Mouse (Mus musculus) megakaryocyte, adult 5-6 weeks (primary cell): ENCODE results near the gene Lad1. TPM values are rescaled to one million over a fixed set of nuclear protein-coding genes. Genes with fewer than 3 reads are reported as not detected.

Experiments used
- ATAC-seq: 2 replicates; pipeline ENCODE4 v1.8.0; 2016; ENCODE audit warnings: mild to moderate bottlenecking, inconsistent platforms; ENCODE audit not compliant: poor library complexity, severe bottlenecking
- total RNA-seq, 2 experiments: library from RNA; stranded (forward) in 1 of 2; stranded (reverse) in 1 of 2; fragments of 153-499, 151-499 nt in 1 of 2; fragments of 221-1000, 200-1000 nt in 1 of 2; gene quantifications; 2 replicates each; pipeline versions ENCODE4 v1.2.3 to v1.2.4; 2015 to 2017

Lad1 gene
- total RNA-seq, 2 experiments from 2014 or later: not detected

DNA sequence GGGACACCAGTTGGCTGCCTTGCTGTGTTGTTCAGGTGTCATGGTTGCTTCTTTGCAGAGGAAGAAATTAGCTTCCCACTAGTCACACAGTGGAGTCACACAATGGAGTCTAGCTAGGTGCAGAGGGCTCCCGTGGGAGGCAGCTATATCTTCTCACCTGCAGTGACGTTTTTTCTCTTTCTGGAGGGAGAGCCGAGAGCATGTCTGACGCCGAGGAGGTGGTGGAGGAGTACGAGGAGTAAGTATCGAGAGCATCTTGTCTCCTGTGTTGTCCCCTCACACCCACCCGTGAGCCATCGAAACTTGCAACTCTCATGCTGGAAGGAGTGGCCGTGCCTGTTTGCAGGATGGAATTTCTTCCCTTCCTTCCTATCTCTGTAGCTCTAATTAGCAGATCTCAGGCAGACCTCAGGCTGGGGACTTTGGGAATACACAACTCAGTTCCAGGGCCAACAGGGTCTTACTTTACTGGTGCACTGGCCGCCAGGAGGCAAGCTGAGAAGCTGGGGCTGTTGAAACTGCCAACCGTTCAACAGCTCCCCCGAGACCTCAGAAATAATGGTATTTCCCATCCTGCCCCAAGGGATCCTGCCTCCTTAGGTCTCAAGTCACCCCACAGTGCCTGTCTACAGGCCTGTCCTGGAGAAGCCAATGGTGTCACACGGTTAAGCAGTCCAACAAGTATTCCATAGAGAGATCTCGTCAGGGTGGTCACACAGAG is 22.4 kb downstream of the Lad1 start:
- ATAC-seq: no peak

DNA sequence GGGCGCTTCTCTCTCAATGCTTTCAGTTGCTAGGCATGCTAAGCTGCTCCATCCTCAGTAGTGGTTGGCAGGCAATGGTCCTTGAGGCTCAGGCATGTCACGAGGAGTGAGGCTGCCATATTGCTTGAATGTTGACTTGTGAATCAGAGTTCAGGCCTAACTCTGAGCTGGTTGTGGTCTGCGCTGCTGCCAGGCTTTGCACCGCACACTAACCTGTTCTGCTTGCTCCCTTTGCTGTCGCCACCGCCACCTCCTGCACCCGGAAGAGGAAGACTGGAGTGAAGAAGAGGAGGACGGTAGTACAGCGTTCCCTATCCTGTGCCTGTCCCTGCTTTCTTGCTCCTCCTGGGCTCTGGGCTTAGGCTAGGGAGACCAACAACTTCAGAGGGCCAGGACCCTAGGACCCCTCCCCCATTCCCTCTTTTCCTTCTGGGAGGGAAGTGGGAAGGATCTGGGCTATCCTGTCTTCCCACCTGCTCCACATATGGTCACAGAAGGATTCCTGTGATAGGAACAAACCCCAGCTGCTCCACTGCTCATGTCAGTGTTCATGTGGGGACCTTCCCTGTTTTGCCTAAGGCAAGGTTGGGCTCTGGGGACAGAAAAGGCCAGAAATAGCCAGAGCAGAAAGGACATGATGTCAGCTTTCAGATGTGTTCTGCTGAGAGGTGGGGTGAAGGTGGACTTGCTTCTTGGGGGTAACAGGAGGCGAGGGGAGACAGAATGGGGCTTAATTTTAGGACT is 25.3 kb downstream of the Lad1 start:
- ATAC-seq: no peak

DNA sequence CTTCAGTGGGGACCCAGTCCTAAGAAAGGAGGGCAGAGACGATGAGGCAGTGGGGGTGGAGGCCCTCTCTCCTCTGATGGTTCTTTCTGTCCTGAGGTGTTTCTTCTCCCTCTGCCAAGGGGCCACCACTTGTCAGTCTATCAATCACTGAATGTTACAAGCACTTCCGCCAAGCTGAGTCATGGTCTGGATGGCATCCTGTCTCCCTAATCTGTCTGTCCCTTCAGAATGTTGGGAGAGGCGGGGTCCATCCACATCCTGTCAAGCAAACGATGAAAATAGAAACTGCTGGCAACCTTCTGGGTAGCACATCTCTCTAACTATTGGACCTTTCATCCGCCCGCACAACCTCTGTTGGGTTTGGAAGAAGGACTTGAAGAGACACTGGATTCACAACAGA is 26.1 kb downstream of the Lad1 start:
- no peak for ATAC-seq

DNA sequence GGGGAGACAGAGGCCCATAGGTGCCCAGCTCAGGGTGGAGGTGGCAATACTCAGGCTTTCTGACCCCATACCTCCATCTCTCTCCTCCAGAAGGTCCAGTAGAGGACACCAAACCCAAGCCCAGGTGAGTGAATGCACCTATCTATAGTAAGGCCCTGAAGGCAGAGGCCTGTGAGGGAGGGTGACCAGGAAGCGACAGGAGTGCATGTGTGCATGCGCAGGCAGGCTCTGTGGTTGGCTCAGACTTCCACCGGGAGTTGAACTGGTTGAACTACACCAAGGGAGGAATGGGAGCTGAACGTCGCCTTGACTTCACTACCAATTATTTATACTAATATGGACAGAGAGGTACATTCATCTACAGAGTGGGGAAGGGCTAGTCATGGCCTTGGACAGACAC is 28.2 kb downstream of the Lad1 start:
- ATAC-seq: no peak

DNA sequence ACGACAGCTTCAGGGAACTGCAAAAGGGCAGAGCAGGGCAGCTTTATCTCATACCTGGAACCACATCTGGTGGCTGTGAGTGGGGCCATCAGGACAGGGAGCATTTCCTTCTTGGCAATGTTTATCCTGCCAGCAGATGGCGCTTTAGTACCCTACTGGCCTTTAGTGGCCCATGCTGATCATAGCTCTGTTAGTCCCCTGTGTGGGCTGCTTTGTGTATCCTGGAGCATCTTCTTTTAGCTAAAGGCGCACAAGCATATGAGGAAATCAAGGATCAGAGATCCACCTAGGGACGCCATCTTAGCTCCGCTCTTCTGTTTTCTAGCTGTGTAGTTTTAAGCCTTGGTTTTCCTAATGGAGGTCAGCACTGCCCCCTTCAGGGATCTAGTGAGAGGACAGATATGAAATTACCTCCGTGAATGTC is 28.8 kb downstream of the Lad1 start:
- peak; percentile 54 for ATAC-seq

DNA sequence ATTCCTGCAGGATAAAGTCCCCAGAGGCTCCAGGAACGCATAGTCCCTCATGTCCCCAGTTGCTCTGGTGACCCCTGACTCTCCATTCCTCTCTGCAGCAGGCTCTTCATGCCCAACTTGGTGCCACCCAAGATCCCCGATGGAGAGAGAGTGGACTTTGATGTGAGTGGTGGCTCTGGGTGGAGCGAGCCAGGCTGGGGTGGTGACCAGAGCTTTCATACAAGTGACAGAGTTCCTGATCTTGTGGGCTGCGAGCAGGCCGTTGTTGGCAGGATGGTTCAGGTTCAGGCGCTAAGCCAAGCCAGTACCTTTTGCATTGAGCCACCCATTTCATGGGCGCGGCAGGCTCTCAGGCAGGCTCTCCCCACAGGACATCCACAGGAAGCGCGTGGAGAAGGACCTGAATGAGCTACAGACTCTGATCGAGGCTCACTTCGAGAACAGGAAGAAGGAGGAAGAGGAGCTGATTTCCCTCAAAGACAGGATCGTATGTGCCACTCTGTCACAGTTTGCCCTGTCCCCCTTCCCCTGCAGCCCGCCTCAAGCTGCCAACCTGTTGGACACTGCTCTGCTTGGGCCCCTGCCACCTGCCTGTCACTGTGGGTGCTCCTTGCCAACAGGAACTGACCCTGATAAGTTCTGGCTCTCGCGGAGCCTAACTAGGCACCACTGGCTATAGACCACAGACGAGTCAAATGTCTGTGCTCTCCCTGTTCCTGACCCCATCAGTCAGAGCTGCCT is 29.4 kb downstream of the Lad1 start:
- no peak for ATAC-seq

DNA sequence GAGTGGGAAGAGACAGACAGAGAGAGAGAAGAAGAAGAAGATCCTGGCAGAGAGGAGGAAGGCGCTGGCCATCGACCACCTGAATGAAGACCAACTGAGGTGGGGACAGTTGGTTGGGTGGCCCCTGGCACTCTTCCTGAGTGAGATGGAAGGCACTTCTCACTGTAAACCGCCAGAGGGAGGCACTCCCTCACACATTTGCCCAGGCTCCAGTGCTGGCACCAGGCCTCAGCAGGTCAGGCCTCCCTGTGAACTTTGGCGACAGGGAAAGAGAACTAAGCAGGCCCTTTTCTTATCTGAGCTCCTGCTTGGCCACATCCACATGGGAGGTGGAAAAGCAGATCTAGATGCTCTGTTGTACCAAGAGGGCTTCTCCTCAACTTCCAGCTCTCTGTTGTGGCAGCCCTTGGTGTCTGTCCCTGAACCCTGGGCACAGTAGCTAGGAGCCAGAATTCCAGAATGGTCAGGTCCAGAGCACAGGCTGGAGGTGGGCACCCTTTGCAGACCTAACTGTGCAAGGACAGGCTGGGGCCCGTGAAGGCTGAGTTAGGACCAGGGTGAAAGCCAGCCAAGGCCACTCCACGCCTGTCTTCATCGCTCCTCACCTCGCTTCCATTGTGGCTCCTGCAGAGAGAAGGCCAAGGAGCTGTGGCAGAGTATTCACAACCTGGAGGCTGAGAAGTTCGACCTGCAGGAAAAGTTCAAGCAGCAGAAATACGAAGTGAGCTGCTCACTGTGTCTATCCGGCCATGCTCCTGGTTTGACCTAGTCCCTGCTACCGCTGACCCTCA is 32.5 kb downstream of the Lad1 start:
- ATAC-seq: peak; percentile 32; the same call in 1 of the 2 replicates

DNA sequence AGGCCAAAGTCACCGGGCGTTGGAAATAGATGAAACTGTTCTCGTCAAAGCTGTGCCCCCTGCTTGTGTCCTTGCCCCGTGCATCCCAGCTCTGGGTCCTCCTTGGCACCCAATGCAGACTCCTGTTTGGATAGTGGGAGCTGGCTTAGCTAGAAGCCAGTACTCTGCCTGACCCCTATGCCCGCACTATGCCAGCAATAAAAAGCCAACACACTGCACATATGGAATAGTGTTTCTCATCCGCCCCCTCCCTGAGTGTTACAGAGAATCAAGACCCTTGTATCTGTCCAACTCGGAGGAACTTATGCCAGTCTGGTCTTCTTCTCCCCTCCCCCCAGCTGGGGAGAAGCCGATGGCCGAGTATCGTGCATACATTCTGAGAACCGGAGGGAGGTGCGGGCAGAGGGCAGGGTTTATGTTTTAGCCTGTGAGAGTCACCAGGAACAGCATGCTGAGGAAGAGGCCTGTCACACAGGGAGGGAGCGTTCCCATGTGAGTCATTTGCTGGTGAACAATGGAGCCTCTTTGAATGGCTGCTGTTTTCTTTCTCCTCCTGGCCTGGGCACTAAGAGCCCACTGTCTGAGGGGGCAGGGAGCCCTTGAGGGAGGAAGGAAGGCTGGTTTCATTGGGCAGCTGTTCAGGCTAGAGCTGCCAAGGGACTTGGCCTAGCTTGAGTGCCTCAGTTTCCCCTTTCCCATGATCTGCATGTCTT is 33.8 kb downstream of the Lad1 start:
- ATAC-seq: no peak

DNA sequence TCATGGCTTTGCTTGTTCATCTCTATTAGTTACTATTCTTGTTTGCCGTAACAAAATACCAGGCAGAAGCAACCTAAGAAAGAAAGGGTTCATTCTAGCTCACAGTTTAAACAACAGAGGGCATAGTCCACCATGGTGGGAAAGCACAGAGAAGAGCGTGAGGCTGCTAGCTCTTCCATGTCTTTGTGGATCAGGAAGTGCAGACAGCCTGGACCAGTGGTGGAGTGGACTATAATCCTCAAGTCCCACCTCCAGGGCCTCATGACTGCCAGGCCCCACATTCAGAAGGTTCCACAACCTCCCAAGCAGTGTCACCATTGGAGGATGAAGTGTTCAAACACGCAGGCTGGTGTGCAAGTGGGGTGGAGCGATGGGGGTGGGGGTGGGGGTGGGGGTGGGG is 34.8 kb downstream of the Lad1 start:
- ATAC-seq: no peak

DNA sequence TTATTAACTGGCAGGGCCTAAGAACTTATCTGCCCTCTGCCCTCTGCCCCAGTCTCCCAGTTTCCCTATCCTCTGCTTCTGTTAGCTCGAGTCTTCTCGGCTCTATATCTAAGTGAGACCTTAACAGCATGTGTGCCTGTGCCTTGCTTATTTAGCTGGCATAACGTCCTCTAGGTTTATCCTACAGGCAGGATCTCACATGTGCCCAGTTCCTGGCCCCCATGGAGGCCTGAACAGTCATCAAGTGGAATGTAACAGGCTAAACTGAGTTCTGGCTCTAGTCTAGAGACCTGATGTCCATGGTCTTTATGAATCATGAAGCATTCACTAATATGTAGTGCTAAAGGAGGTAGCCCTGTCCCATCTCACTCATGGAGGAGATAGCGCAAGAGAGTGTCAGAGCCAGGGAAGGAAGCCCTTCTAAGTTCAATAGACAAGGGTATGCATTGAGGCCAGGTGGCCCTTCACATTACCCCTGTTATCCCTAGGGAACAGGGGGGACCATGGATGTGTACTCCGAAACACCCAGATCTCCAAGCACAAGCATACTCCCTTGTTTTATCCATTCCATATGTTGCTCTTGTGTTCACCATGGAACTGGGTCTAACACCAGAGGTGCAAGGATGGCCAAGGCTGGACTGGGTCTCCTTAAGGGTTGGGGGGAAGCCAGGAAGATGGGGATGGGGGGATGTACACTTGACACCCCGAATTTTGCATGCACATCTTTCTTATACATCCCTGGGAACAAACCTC is 36.4 kb downstream of the Lad1 start:
- no peak for ATAC-seq

DNA sequence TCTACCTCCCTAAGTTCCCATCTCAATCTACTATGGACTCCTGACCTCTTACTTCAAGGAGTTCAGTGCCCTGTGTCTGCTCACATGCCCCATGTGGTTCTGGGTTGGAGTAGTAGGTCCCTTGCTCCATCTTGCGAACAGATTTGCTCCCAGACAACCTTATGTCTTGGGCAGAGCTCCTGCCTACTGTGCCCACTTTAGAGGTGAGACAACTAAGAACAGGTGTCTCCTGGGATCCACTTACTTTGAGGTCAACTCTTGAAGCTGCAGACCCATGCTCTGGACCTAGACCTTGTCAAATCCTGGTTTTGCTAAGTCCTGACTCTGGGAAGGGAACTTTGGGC is 36.9 kb downstream of the Lad1 start:
- no peak for ATAC-seq

DNA sequence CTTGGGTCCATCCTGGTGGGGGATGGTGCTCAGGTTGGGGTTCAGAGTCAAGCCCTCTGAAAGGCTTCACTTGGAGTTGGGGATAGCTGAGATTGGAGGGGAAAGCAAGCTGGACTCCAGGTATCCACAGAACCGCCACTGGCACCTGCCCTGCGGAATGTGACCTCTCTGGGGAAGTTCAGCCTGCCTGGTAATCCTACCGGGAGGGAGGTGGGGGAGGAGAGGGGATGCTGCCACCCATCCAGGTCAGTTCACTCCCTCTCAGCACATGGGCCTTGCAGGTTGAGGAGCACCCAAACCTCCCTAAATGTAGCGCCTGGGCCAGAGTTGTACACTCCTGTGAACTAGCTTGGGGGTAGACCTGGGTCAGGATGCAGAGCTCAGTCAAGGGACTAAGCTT is 37.7 kb downstream of the Lad1 start:
- ATAC-seq: no peak

DNA sequence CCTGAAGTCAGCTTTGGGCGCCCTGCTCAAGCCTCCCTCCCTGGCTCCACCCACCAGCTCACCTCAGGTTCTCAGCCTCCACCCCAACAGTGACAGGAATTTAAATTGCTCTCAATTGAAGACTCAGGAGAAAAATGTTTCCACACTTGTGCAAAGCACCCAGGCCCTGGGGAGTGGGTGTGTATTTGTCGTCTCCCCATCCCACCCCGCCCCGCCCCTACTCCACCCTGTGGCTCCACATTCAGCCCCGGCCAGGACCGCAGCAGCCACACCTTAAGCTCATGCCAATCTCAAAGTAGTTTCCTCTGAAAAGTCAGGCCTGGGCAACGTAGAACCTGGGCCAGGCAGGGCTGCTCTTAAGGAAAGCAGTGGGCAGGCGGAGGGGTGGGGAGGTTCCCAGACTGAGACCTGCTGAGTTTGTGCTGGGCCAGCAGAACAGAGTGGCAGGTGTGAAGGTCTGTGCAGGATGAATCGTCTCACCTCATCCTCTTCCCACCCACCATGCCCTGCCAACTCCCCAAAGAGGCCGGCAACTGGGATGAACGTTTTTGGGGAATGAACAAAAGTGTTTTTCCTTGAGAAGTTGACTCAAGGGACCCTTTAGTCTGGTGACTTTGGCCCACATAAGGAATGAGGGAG is 38.9 kb downstream of the Lad1 start:
- no peak for ATAC-seq

DNA sequence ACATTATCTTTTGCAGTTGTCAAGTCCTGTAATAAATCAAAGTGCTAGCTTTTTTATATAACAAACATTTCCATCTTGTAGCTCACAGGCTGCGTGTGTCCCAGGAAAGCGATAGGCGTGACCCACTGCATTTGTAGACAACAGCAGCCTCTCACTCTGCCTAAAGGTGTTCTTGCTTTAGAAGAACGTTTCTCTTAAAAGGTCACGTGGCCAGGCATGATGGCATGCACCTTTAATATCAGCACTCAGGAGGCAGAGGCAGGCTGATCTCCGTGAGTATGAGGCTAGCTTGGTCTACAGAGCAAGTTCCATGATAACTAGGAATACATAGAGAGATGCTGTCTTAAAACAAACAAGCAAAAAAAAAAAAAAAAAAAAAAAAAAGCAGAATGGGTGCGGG is 40.1 kb downstream of the Lad1 start:
- no peak for ATAC-seq

DNA sequence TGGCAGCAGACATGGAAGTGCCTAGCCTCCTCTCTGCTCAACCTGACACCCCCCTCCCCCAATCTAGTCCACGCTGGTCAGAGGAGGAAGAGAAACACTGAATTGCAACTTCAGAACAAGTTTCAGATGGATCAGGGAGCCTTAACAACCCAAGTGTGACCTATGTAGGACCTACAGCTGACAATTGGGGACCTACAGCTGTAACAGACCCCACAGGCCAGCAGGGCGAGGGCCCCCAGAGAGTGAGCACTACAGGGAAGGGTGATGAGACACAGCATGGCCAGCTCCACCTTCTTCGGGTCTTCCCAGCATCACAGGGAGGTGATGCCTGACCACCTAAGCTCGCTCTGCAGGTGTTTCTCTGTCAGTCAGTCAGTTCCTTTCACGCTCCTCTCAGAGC is 42.7 kb downstream of the Lad1 start:
- ATAC-seq: no peak

DNA sequence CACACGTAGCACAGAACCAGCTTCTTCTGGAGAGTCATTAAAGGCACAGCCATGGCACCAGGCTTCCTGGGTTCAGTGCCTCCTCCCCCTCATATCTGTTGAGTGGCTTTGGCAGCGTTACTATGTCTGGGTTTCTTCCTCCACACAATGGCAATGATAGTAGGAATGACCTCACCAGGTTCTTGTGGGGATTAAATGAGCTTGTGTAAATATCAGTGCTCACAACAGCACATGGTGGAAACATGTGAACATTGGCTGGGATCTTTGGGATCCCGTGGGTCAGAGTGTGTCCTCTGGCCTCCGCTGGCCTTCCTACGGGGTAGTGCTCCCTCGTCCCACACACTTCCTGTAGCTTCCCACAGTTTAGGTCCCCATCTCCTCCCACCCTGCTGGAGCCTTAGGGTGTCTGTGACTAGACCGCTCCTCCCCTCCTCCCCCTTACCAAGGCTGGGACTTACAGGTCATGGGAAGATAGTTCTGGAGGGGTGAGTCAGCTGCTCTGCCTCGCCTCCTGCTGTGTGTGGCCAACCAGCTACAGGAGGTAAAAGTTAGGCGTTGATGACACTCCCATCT is 43.7 kb downstream of the Lad1 start:
- no peak for ATAC-seq

DNA sequence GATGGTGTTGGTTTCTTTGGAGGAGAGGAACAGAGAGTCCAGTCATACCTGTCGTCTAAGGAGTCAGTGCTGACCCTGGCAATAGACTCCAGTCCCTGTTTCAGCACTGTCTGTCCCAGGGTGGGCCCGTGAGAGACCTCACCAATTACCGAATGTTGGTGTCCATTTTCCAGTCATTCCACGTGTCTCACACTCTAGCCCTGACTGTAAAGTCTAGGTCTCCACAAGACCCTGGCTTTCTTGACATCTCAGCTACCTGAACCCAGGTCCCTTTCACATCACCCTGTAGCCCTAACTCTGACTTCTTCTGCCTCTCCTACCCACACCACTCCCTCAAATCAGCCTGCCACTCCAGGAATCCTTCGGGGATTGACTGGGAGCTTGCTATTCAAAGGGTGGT is 44.2 kb downstream of the Lad1 start:
- no peak for ATAC-seq

DNA sequence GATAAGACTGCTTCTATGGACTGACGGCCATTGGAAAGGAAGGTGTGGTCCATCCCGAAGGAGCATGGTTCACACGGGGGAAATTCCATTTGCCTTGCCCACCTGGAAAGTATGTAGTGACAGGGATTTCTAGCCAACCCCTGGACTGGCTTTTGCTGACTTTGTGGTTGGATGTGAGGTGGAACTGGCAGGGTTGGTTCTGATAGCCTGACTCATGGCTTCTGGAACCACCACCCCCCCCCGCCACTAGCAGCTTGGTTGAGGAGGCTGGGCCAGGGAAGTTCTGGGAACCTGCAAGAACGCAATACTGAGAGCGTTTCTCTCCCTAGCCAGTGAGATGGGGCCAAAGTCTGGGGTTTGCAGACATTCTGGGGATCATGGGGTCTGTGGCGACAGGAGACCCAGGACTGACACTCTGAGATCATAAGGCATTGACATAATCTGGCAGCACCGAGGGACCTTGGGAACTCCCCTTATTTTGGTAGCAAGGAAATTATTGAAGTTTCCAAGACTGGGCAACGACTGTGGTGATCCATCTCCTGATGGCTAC is 45.5 kb downstream of the Lad1 start:
- no peak for ATAC-seq

DNA sequence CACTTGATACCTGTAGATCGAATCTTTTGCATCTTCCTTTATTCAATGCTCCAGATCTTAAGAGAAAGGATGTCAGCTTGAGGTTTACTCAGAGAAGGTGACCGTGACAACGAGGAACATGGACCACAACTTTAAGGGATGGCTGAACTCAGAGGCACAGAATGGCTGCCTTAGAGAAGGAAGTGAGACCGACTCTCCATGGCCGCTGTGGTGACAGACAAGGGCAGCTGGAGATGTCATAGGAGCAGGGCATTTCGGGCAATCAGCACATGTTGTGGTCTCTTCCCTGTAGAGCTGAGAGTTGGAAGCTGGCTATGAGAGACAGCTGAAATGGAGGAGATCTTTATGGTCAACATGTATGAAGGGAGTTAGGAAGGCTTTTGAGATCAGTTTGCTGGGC is 46.4 kb downstream of the Lad1 start:
- no peak for ATAC-seq
